Mouse (Mus musculus): ENCODE data around the gene Syt8. TPM values are rescaled to one million over a fixed set of nuclear protein-coding genes. Genes with fewer than 3 reads are reported as not detected.
A peak's percentile ranks its signal among the peaks of the same experiment; 100 is the strongest.

The Syt8 gene
- polyA plus RNA-seq, 1 experiment = 0.07 TPM

DNA sequence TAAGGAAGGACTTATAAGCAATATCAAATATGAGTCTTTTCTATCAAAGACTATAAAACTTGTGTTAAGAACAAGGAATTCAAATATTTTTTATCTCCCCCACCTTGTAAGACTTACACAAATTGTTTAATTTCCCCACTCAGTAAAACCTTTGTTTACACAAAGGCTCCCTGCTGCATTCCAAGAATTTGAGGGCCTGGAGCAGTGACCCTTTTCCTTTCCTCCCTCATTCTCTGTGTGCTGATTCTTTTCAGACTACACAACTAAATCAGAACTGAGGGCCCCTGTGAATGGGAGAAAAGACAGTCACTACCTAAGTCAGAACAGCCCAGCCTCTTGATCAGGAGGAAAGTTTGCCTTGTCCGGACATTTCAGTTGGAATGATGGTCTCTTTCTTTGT is 20.1 kb downstream of the Syt8 start:
- Histone ChIP-seq H3K27me3 (ENCODE audit: control insufficient read depth, insufficient read depth, insufficient read length) (no peaks in the 10 kb centered on the region), H3K79me2 (ENCODE audit: control insufficient read depth, insufficient read depth) (no peaks in the 10 kb centered on the region), H3K36me3 (ENCODE audit: control insufficient read depth, insufficient read depth) (no peaks in the 10 kb centered on the region), H3K79me3 (ENCODE audit: low read depth) (no peaks in the 10 kb centered on the region), H3ac (ENCODE audit: control insufficient read depth, insufficient read length, low read depth) (no peak overlapping the region), H3K4me3 (ENCODE audit: insufficient read depth, poor library complexity, severe bottlenecking) (no peak overlapping the region)
- no peak for TF ChIP-seq CTCF (IDR thresholded peaks at IDR 0.05; ENCODE audit: control insufficient read depth, insufficient read depth, insufficient read length)
- TF ChIP-seq MAX (IDR thresholded peaks at IDR 0.05) = no peak
- TF ChIP-seq CEBPB (IDR thresholded peaks at IDR 0.05; ENCODE audit: low read depth) = no peak
- TF ChIP-seq USF1 (IDR thresholded peaks at IDR 0.05; ENCODE audit: low read depth) = no peak
- TF ChIP-seq FOSL1 (IDR thresholded peaks at IDR 0.05; ENCODE audit: insufficient read depth, low read length, poor library complexity, severe bottlenecking) = no peak
- no peak for TF ChIP-seq MYOG (IDR thresholded peaks at IDR 0.05; ENCODE audit: control insufficient read depth, extremely low read depth, insufficient read length)
- no peak for TF ChIP-seq MYOD1 (IDR thresholded peaks at IDR 0.05; ENCODE audit: control insufficient read depth, insufficient read length, low read depth)

DNA sequence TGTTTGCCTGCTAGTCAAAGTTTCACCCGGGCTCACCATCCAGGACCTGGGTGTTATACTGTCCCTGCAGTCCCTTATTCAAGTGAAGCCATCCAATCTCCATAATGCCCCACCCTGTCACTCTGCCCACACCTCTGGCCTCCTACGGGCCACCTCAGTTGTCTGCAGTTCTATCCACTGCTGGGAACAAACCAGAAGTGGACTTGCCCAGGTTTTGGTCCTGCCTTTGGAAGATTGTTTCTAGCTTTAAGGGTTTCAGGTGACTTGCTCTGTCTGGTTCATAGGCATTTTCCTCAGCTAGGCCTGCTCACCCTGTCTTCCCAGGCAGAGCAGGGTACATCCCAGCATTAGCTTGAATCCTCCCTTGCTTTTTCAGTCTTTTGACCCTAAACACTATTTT is 20.6 kb downstream of the Syt8 start:
- no peak overlapping the region for H3ac ChIP-seq (ENCODE audit: control insufficient read depth, insufficient read length, low read depth)
- TF ChIP-seq MYOD1 (IDR thresholded peaks at IDR 0.05; ENCODE audit: control insufficient read depth, insufficient read length, low read depth) (no peak), USF1 (IDR thresholded peaks at IDR 0.05; ENCODE audit: low read depth) (no peak)
- no peaks in the 10 kb centered on the region for H3K79me2 ChIP-seq (ENCODE audit: control insufficient read depth, insufficient read depth)
- no peaks in the 10 kb centered on the region for H3K36me3 ChIP-seq (ENCODE audit: control insufficient read depth, insufficient read depth)
- H3K79me3 ChIP-seq (ENCODE audit: low read depth) = no peaks in the 10 kb centered on the region
- H3K27me3 ChIP-seq (ENCODE audit: control insufficient read depth, insufficient read depth, insufficient read length) = no peaks in the 10 kb centered on the region
- no peak overlapping the region for H3K4me3 ChIP-seq (ENCODE audit: insufficient read depth, poor library complexity, severe bottlenecking)

DNA sequence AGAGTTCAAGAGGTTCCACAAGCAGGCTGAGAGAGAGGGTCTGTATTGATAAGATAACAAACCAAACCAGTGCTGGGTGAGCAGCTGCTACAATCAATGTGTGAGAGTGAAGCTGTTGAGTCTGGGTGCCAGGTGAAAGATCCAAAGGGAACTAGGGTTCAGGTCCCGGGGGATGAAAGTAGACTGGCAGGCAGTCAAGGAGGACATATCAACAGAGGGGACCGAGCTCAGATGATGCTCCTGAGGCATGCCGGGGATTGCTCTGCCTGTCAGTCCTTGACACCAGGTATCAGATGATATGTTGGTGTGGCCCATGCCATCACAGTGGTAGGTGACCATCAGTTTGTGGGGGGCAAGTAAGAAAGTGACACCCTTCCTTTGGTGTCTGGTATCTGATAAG is 22.2 kb downstream of the Syt8 start:
- H3K36me3 ChIP-seq (ENCODE audit: control insufficient read depth, insufficient read depth) = no peaks in the 10 kb centered on the region
- H3K27me3 ChIP-seq (ENCODE audit: control insufficient read depth, insufficient read depth, insufficient read length) = no peaks in the 10 kb centered on the region
- TF ChIP-seq MYOG (IDR thresholded peaks at IDR 0.05; ENCODE audit: control insufficient read depth, extremely low read depth, insufficient read length) (no peak), CTCF (IDR thresholded peaks at IDR 0.05; ENCODE audit: control insufficient read depth, insufficient read depth, insufficient read length) (no peak), USF1 (IDR thresholded peaks at IDR 0.05; ENCODE audit: low read depth) (no peak), FOSL1 (IDR thresholded peaks at IDR 0.05; ENCODE audit: insufficient read depth, low read length, poor library complexity, severe bottlenecking) (no peak), MAX (IDR thresholded peaks at IDR 0.05) (no peak), CEBPB (IDR thresholded peaks at IDR 0.05; ENCODE audit: low read depth) (no peak), MYOD1 (IDR thresholded peaks at IDR 0.05; ENCODE audit: control insufficient read depth, insufficient read length, low read depth) (no peak)
- H3K79me3 ChIP-seq (ENCODE audit: low read depth) = no peaks in the 10 kb centered on the region
- no peaks in the 10 kb centered on the region for H3K79me2 ChIP-seq (ENCODE audit: control insufficient read depth, insufficient read depth)
- H3K4me3 ChIP-seq (ENCODE audit: insufficient read depth, poor library complexity, severe bottlenecking) = no peak overlapping the region
- no peak overlapping the region for H3ac ChIP-seq (ENCODE audit: control insufficient read depth, insufficient read length, low read depth)

DNA sequence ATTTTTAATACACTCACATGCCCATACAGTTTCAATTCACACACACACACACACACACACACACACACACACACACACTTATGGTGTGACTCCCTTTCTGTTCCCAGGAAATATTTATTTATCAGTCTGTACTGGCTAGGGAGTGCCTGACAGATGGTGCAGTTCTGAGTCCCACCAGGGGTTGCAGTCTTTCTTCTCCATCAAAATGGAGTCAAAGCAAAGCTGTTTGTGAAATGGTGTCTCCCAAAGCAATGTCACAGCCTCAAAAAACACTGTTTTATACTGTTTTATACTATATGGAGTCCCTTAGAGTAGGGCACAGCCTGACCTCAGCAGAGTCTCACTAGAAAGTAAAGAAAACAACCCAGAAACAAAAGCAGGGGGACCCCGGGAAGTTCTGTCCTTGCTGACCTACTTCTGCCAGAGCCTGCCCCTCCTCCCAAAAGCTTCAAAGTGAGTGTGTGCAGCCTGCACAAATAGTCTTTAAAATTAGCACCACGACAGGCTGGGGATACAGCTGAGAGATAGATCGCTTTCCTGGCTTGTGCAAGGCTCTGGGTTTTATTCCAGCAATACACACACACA is 22.7 kb downstream of the Syt8 start:
- Histone ChIP-seq H3K27me3 (ENCODE audit: control insufficient read depth, insufficient read depth, insufficient read length) (no peaks in the 10 kb centered on the region), H3K4me3 (ENCODE audit: insufficient read depth, poor library complexity, severe bottlenecking) (no peak overlapping the region), H3ac (ENCODE audit: control insufficient read depth, insufficient read length, low read depth) (no peak overlapping the region), H3K36me3 (ENCODE audit: control insufficient read depth, insufficient read depth) (no peaks in the 10 kb centered on the region), H3K79me3 (ENCODE audit: low read depth) (no peaks in the 10 kb centered on the region), H3K79me2 (ENCODE audit: control insufficient read depth, insufficient read depth) (no peaks in the 10 kb centered on the region)
- TF ChIP-seq CEBPB (IDR thresholded peaks at IDR 0.05; ENCODE audit: low read depth) = no peak
- no peak for TF ChIP-seq USF1 (IDR thresholded peaks at IDR 0.05; ENCODE audit: low read depth)
- TF ChIP-seq MAX (IDR thresholded peaks at IDR 0.05) = no peak
- TF ChIP-seq MYOG (IDR thresholded peaks at IDR 0.05; ENCODE audit: control insufficient read depth, extremely low read depth, insufficient read length) = no peak

DNA sequence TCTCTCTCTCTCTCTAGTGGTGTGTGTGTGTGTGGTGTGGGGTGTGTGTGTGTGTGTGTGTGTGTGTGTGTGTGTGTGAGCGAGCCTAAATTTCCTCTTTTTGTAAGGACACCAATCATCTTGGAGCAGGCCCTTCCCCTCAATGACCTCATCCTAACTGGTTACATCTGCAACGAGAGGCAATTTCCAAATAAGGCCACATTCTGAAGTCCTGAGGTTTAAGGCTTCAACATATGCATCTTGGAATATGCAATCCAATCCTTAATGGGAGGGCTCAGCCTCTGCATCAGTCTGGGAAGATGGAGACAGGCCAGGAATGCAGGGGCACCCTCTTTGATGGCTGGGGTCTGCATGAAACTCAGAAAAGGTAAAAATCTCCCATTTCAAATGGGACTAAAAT is 23.4 kb downstream of the Syt8 start:
- TF ChIP-seq CEBPB (IDR thresholded peaks at IDR 0.05; ENCODE audit: low read depth) = peak; percentile 7
- TF ChIP-seq MAX (IDR thresholded peaks at IDR 0.05) = peak; percentile 14
- TF ChIP-seq MYOD1 (IDR thresholded peaks at IDR 0.05; ENCODE audit: control insufficient read depth, insufficient read length, low read depth) = no peak
- TF ChIP-seq MYOG (IDR thresholded peaks at IDR 0.05; ENCODE audit: control insufficient read depth, extremely low read depth, insufficient read length) = no peak
- Histone ChIP-seq H3K27me3 (ENCODE audit: control insufficient read depth, insufficient read depth, insufficient read length) (no peaks in the 10 kb centered on the region), H3K4me3 (ENCODE audit: insufficient read depth, poor library complexity, severe bottlenecking) (no peak overlapping the region), H3ac (ENCODE audit: control insufficient read depth, insufficient read length, low read depth) (no peak overlapping the region), H3K79me3 (ENCODE audit: low read depth) (no peaks in the 10 kb centered on the region), H3K36me3 (ENCODE audit: control insufficient read depth, insufficient read depth) (no peaks in the 10 kb centered on the region), H3K79me2 (ENCODE audit: control insufficient read depth, insufficient read depth) (no peaks in the 10 kb centered on the region)

DNA sequence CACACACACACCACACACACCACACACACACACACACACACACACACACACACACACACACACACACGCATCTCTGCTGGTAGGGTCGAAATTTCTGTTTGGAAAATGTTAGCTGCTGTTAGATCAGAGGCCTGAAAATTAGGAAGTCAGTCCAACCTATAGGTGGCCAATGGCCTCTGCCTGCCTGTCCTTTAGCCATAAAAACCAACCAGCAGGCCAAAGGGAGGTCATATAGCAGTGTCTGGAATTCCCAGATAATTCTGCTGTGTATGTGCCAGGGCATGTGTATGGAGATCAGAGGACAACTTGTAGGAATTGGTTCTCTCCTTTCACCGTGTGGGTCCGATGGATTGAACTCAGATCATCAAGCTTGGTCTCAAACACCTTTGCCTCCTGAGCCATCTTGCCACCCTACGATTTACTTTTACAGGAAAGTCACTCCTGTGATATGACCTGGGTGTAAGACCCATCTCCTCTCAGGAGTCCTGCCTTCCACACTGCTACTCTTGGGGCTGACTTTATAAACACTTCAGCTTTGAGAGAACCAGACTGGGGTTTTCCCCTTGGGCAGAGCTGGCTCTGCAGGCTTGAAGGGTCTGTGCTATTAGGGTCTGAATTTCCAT is 24.1 kb downstream of the Syt8 start:
- Histone ChIP-seq H3K4me3 (ENCODE audit: insufficient read depth, poor library complexity, severe bottlenecking) (no peak overlapping the region), H3K27me3 (ENCODE audit: control insufficient read depth, insufficient read depth, insufficient read length) (no peaks in the 10 kb centered on the region), H3K79me3 (ENCODE audit: low read depth) (no peaks in the 10 kb centered on the region), H3K36me3 (ENCODE audit: control insufficient read depth, insufficient read depth) (no peaks in the 10 kb centered on the region), H3K79me2 (ENCODE audit: control insufficient read depth, insufficient read depth) (no peaks in the 10 kb centered on the region), H3ac (ENCODE audit: control insufficient read depth, insufficient read length, low read depth) (no peak overlapping the region)
- no peak for TF ChIP-seq MAX (IDR thresholded peaks at IDR 0.05)
- no peak for TF ChIP-seq FOSL1 (IDR thresholded peaks at IDR 0.05; ENCODE audit: insufficient read depth, low read length, poor library complexity, severe bottlenecking)
- TF ChIP-seq CTCF (IDR thresholded peaks at IDR 0.05; ENCODE audit: control insufficient read depth, insufficient read depth, insufficient read length) = no peak
- no peak for TF ChIP-seq MYOG (IDR thresholded peaks at IDR 0.05; ENCODE audit: control insufficient read depth, extremely low read depth, insufficient read length)
- no peak for TF ChIP-seq USF1 (IDR thresholded peaks at IDR 0.05; ENCODE audit: low read depth)
- TF ChIP-seq MYOD1 (IDR thresholded peaks at IDR 0.05; ENCODE audit: control insufficient read depth, insufficient read length, low read depth) = no peak
- TF ChIP-seq CEBPB (IDR thresholded peaks at IDR 0.05; ENCODE audit: low read depth) = no peak

All from C2C12 (cell line).